Mouse (Mus musculus) lung, postnatal 25 days (tissue): ENCODE results near the gene Tut7.
"Not testable (repeated sequence)": the region's sequence is repeated elsewhere in the genome, so short reads cannot be mapped to it uniquely, and the experiment has no call there.

Experiments
- DNase-seq: peaks from one replicate; pipeline ENCODE4 v3.0.0; 2022; ENCODE audit warnings: low spot score

Gene Tut7

DNA sequence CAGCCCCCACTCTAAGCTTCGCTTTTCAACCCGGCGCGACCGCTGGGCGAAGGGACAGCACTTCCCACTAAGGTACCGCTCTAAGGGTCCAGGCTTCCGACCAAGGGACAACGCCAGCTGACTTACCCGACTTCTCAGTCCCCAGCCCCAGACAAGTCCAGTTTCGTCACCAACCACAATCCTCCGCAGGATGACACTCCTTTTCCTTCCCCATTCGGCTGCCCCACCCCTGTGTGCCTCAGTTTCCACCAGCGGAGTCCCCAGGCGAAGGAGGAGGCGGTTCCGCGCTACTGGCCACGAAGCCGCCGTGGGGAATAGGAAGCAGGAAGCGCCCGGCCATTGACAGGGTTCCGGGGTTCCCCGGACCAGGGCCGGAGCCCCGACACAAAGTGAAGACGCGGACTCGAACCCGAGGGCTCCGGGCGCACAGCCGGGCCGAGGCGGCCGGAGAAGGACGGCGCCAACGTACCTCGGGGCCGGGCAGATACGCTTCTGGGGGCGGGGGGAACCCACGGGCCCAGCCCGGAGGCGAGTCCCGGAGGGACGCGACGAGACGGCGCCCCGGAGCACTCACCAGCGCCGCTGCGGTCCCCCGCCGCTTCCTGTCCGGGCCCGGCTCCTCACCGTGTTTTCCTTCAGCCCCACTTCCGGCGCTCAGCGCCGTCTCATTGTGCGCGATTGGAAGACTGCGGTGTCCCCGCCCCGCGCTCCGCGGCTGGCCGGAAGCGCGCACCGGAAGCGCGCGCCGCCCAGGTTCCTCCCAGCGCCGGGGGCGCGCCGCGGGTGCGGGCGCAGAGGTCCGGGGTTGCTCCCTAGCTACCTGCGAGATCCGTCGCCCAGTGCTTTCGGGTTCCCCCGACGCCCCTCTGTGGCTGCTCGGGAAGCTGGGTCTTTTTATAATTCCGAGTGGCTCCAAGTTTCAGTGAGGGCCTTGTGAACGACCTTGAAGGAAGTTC is at the start of gene Tut7:
Gene Tut7, minus strand, starts transcription at position 641 of the 956 bp plus-strand sequence.
- peak; percentile 94 for DNase-seq

DNA sequence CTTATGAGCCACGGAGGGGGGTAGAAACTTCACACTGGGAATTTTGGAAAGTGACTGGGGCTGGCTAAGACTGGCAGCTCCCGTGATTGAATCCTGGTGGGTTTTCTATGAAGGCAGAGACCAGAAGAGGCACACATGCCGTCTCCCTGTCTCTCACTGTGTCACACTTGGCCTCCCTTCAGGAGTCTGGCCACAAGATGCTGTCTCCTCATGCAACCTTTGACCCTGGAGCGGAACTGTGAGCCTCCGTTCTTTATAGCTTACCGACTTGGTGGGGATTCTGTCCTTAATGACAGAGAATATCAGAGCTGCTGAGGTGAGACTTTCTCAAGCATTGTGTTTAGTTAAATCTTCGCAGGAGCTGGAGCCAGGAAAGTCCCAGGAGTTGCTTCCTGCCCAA is 49.5 kb upstream of the Tut7 start:
- DNase-seq = no peak

DNA sequence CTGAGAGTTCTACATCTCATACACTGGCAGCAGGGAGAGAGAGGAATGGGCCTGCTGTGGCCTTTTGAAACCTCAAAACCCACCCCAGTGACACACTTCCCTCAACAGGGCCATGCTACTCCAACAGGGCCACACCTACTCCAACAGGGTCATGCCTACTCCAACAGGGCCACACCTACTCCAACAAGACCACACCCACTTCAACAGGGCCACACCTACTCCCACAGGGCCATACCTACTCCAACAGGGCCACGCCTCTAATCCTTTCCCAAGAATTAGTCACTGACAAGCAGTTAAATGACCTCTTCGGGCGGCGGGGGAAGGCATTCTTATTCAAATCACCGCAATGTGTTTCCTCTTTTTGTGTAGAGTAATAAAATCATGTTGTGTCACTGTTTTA is 47.1 kb upstream of the Tut7 start:
- no peak for DNase-seq

DNA sequence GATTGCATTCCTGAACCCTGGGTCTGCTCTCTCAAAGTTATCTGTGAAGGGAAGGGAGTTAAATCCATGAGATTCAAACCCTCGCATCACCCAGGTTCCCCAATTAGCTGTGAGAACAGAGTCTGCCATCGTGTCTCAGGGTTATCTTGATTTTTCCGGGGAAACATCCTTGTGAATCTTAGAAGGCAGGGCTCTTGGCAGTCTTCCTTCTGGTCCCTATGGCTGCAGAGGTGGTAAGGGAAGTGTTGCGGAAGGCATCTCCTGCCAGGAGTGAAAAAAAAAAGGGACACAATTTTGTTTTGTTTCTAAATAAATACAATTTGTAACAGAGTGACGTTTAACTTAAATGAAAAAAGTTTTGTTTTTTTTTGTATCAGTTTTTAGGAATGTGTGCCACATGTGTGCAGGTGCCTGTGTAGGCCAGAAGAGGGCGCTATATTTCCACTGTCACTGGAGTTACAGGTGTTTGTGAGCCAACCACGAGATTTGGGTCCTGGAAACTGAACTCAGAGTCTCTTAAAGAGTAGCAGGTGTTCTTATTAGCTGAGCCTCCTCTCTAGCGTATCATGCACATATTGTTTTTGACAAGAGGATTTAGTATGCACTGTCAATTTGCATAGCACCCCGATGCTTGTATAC is 45.2 kb upstream of the Tut7 start:
- no peak for DNase-seq

DNA sequence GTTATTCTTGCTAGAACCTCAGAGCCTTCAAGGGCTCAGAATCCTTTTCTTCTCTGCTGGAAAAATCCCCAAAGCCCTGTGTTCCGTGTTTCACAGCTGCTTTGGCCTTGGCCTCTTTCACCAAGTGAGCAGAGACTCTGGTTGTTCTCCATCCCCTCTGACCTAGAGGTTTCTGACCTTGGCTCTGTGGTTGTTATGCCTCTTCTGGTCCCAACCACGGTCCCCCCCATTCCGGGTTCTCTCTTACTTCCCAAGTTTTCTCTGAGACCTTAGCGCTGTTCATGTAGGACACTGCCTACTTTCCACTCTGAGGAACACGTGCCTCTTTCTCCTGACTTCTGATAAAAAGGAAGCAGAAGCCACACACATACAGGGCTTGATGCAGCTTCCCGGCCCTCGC is 44.2 kb upstream of the Tut7 start:
- DNase-seq = no peak

DNA sequence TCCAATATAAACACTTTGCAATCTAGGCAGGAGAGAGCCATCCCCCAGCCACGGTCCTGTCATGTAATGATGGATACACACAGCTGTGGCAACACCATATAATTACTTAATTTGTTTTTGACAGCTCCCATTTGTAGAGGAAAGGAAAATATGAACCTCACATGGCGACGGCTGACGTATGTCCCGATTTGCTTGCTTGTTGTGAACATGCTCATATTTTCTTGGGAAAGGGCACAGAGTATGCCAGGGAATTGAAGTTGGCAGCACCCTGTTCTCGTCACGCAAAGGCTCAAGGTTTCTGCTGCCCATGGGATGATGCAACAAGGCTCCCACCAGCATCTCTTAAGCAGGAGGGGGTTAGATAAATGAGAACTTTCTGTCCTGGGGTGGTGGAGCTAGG is 36.6 kb upstream of the Tut7 start:
- no peak for DNase-seq

DNA sequence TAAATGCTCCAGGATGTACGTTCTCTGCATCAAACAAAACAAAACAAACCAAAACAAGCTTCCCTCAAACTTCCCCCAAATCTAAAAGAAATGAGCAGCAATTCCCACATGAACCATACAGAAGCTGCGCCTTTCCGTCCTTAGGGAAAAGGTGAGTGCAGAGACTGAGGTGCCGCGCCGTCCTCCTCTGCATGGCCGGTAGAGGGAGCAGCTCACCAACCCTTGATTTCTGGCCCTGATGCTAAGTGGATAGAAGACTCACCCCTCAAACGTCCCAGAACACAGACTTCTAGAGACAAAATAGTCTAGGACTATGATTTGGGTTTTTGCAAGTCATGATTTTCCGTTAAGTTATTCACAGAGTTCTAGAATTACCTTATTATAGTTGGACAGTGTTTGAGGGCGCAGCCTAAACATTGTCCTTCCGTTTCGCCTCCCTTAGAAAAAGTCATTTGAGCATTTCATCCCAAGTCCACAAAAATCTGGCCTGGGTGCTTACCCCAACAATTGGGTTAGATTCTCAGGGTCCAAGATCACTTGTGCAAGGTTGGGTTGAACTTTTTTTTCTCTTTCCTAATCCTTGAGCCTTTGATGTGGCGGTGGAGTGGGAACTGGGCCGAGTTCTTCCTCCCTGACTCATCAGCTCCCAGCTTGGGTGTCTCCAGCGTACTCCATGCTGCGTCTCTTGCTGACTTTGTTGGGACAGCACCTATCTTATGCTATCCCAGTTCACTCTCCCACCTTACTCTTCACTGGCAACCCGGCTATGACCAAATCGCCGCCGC is 33.5 kb upstream of the Tut7 start:
- peak; percentile 42 for DNase-seq

DNA sequence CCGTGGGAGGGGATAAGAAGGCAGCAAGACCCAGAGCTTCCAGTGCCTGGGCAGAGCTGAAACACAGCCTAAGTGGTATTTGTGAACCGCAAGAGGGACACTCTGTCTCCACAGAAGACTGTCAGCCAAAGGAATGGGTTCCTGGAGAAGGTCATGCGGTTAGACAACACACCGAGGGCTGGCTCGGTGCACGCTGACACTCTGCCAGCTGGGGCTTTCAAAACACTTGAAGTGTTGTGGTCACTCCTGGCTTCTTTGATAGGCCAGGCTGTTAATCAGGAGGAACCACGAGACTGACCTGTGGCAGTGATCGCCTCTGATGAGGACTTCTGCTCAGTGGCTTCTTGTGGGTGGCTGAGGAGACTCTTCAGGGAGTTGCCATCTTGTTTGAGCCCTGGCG is 30.5 kb upstream of the Tut7 start:
- peak; percentile 64 for DNase-seq

DNA sequence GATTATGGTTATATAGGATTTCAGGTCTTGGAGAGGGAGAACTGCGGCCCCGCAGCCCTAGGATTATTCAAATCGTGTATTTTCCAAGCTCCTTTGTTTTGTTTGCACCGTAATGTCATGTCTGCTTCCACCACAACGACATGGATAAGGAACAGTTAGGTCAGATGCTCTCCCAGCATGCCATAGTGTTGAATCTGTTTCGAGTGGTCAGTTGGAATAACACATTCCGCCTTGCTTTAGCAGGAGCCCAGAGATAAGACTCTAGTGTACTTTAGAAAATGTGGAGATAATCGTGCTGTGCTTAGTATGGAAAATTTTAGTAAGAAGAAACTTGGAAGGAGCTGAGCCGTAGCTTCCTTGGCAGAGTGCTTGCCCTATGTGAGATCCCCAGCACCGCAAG is 27.4 kb upstream of the Tut7 start:
- no peak for DNase-seq

DNA sequence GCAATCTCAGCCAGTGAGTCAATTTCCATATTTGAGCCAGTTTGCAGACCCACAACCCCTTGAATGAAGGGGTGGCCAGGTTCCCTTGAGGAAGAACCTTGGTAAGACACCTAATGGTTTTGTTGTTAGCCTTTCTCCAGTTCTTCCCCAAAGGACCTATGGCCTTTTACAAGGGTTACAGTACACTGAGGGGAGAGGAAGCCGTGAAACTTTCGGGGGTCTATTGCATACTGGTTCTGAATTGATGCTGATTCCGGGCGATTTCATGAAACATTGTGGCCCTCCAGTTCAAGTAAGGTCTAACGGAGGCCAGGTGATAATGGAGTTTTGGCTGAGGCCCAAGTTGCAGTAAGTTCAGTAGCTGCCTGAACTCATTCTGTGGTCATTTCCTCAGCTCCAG is 21.7 kb upstream of the Tut7 start:
- DNase-seq = no peak

DNA sequence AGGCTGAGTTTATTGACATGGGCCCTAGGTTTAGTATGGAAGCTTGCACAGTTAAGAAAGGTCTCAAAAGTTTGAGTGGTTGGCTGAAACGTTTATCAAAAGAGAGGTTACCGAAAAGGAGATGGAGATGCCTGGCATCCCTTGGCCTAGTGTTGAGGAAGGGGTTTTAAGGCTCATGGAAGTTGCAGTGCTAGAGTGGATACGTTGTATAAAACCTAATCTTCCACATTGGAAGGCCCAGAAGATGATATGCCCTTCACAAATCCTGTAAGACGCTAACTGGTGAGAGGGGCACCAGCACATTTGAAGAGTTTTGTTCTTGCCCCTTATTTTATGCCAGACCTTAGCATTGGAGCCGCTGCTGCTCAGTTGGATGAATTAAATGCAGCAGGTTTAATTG is 21.0 kb upstream of the Tut7 start:
- DNase-seq = no peak

DNA sequence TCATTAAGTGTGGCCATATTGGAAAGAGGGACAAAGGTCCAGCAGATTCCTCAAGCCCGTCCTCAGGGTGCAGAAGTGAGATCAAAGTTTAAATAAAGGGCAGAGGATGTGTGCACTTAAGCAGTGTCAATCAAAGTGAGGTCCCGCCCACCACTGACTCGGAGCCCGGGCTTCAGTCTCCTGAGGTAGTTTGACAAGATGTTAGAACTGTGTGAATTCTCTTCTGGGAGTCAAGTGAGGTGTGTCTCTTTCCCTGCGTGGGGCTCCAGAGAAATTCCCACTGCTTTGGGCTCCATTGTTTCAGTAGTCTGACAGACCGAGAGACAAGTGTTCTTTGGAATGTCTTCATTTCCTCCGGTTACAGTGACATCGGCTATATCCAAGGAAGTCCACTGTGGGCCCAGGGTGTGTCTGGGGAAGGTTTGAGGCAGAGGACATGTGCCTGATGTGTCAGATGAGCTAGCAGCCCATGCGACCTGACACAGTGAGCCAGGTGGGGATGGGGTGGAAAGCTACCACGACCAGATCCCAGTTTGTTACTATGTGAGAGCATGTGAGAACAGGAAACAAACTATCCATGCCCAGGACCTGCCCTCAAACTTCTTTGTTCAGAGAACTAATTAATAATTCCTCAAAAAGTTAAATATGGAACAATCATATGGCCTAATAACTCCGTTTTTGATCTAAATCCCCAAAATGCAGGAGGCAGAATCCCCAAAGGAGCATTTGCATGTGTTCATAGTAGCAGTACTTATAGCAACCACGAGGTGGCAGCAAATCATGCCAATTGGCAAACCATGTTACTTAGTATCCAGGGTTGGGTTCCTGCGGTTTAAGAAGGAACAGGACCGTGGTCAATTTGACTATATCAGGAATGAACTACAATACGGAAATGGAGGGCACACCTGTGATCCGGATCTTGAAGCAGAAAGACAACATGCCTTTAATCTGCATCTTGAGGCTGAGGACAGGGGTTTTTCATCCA is 19.6 kb upstream of the Tut7 start:
- DNase-seq = peak; percentile 82

DNA sequence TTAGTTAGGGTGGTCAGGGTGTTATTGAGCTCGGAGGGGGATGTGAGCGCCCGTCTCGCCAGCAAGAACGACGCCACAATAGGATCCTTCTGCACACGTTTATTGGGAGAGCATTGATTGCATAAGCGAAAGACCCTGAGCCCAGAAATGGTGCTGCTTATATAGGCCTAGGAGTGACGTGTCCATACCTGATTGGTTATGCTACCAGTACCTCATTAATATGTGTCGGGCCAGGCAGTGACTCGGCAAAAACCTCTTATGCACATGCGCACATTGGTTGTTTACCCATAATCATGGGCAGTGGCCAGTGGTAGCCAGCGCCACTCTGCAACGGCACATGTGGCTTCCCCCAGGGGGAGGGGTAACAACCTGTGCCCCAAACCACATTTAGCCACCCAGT is 18.8 kb upstream of the Tut7 start:
- DNase-seq = not testable (repeated sequence)

DNA sequence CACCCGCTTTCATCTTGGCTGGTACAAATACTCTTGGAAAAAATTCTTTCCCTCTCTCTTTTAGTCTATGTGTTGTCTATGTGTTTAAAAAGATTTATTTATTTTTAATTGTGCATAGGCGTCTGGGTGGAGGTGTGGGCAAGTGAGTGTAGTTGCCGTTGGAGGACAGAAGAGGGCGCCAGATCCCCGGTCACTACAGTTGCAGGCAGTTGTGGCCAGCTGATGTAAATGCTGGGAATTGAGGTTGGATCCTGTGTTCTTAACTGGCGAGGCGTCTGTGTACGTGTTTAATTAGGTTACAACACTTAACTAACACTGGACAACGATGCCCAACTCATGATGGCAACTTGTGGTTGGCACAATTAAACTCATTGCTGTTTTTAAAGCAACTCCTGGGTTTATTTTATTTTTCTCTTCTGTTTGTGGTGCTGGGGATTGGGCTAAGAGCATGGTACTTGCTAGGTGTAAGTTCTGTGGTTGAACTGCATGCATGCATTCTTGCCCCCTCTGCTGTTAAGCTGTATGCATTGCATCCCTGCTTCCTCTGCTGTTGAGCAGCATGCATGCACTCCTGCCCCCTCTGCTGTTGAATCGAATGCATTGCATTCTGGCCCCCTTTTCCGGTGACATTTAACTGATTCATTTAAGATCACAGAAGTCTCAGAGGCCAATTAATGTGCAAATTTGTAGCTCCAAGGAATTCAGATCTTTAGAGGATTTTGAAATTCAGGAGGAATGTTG is 17.7 kb upstream of the Tut7 start:
- DNase-seq = peak; percentile 92

DNA sequence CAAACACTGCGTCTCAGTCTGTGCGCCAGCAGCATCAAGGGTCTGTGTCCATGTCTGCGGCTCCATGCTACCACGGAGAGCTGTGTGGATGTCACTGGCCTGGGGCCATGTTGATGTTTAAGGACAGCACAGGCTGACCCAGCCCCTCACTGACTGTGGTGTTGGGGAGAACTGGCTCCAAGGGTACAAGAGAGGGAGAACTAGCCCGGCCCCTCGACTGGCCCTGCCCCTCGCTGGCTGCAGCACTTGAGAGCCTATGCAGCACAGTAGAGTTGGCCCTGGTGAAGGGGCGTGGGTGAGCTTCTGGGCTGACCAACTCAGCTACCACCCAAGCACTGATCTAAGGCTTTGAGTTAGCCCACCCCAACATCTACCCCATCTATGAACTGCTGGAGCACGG is 16.4 kb upstream of the Tut7 start:
- no peak for DNase-seq

DNA sequence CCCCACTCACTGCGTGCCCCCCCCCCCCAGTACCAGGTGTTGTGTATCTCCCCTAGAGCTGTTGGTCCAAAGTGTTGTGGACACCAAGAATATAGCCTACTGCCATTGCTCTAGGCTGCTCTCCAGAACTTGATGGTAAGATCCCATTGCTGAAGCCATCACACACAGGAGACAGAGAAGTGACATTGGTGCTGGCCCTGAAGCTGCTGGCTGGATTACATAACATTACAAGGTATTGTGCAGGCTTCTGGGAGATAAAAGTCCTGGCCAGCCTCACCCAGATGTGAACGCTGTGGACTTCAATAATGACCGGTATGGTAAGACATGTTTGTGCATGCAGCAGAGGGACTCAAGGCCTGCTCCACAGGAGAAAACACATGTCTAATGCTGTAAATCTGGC is 15.5 kb upstream of the Tut7 start:
- no peak for DNase-seq

DNA sequence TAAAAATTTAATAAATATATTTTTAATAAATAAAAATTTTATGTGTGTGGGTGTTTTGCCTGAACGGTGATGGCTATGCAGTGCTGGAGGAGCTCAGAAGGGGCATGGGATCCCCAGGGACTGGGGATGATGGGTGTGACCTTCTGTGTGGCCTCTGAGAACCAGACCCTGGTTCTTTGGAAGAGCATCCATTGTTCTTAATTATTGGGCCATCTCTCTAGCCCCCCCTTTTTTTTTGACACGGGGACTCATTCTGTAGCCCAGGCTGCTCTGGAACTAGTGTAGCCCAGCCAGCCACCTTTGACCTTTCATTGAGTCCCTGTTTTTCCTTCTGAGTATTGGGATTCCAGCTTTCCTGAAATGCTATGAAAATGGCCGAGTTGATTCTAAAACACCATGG is 13.9 kb upstream of the Tut7 start:
- DNase-seq = no peak

DNA sequence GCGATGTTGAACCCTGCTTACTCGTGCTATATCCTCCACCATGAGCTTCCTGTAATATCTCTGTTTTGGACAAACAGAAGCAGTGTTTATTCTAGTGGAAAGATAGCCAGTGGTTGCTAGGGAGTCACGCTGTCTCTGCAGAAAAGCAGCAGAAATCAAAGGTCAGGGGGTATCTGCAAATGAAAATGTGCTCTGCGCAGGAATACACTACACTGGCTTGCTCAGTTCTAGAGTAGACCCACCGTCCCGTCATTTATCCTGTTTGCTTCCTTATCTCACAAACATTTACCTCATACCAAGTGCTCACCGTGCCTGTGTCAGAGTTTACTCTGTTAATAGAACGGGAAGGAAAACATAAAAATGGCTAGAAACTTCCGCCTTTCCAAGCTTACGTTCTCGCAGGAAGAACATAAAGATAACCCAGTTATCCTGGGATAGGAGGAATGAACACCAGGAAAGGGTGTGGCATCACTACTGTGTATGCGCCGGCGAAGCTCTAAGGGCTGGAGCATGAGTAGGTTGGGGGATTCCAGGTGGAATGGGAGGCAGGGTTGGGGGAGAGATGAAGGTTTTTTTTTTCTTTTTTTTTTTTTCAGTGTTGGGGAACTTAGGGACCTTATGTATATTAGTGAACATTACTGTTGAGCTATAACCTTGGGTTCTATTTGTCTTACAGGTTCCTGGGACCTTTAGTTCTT is 13.3 kb upstream of the Tut7 start:
- DNase-seq = peak; percentile 29

DNA sequence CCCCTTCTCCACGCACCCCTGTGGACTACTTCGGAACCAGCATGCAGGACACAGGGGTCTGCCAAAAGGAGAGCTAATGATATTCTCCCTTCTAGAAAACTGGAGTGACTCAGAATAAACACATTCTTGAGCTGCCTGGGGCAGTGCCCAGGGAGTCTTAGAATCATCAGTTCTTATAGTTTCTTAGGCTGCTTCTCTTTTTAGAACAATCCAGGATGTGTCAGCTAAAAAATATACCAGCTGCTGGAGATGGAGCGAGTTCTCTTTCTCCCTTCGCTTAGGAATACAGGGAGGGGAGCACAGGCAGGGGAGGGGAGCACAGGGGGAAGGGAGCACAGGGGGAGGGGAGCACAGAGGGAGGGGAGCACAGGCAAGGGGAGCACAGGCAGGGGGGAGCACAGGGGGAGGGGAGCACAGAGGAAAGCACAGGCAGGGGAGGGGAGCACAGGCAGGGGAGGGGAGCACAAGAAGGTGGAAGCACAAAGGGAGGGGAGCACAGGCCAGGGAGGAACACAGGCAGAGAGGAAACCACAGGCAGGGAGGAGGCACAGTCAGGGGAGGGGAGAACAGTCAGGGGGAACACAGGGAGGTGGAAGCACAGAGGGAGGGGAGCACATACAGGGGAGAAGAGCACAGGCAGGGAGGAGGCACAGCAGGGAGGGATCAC is 12.0 kb upstream of the Tut7 start:
- DNase-seq = peak; percentile 34

DNA sequence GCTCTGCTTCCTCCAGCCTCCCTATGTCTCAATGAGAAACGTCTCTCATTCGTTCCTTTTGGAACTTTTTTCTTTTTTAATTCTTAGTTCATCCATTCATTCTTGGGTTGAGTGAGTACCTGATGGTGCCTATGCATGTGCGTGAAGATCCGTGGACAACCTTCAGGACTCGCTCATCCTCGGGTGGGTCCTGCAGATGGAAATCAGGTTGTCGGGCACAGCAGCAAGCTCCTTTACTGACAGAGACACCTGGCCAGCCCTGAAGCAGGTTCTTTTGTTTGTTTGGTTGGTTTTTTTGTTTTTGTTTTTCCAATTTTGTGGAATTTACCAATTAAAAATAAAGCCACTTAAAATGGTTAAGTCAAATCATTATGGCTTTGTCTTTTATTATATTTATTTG is 9.9 kb upstream of the Tut7 start:
- no peak for DNase-seq
